Mouse (Mus musculus): ENCODE data around the gene Zfp296.

- no peak for TF ChIP-seq POLR2A (IDR thresholded peaks at IDR 0.05; ENCODE audit: insufficient read depth, low read depth, low read length)
- TF ChIP-seq CTCF (IDR thresholded peaks at IDR 0.05; ENCODE audit: insufficient read depth, low read depth, low read length), result no peak
Observed at GRCm38 (mm10) chr7:19532240-19532639, 44.8 kb upstream of the Zfp296 start.
